Mouse (Mus musculus) heart, adult 2 months (tissue): ENCODE data around the gene Ccdc78.

Experiments
- CTCF ChIP-seq: fragments of 200-600 bp; IDR thresholded peaks from 2 replicates; pipeline ENCODE4 v1.8.1; 2022; ENCODE audit warnings: antibody characterized with exemption, mild to moderate bottlenecking, moderate library complexity
- EP300 ChIP-seq: fragments of 200-500 bp; IDR thresholded peaks from 2 replicates; pipeline ENCODE4 v1.6.1; 2011; ENCODE audit warnings: low read depth, low read length, control low read depth; ENCODE audit not compliant: insufficient read depth
- POLR2A ChIP-seq: fragments of 200-500 bp; IDR thresholded peaks from 2 replicates; pipeline ENCODE4 v1.6.1; 2011; ENCODE audit warnings: mild to moderate bottlenecking, low read depth, low read length, control low read depth; ENCODE audit not compliant: insufficient read depth

- no peak for TF ChIP-seq CTCF
- no peak for TF ChIP-seq POLR2A
- TF ChIP-seq EP300 = no peak
Measured at GRCm38 (mm10) chr17:25802825-25803517, 16.6 kb downstream of the Ccdc78 start.
